11 mouse cellular contexts compared by ENCODE assay signal in genomic region chr15:27860439-27860838, GRCm38 (mm10).
"Had no signal": no experiment of that assay in that cellular context is flagged by ENCODE, and none has a peak within 500 bp of the region (broad histone marks: within the 10 kb centered on the region; RNA-seq: fewer than 3 reads in every experiment).

No protein-coding gene starts in this region.

- H3K4me1 ChIP-seq: neural tube, embryonic 12.5 days had no signal

- H3K27me3 ChIP-seq: liver, embryonic 15.5 days; neural tube, embryonic 12.5 days had no signal

- H3K4me3 ChIP-seq: limb, embryonic 10.5 days; liver, embryonic 15.5 days; midbrain, embryonic 10.5 days; neural tube, embryonic 12.5 days had no signal

- ATAC-seq: lung, postnatal 0 days had no signal

- H3K27ac ChIP-seq: limb, embryonic 10.5 days; liver, embryonic 15.5 days; midbrain, embryonic 10.5 days; neural tube, embryonic 12.5 days; stomach, postnatal 0 days had no signal

- H3K9ac ChIP-seq: liver, embryonic 15.5 days; neural tube, embryonic 12.5 days had no signal

- H3K9me3 ChIP-seq: limb, embryonic 10.5 days; liver, embryonic 15.5 days; midbrain, embryonic 10.5 days; neural tube, embryonic 12.5 days had no signal

- DNase-seq: kidney, postnatal 25 days; lung, adult 2 months; lung, postnatal 4 days; midbrain, embryonic 14.5 days had no signal

- H3K4me2 ChIP-seq: liver, embryonic 11.5 days; liver, embryonic 15.5 days; neural tube, embryonic 12.5 days had no signal
